Mouse (Mus musculus) urinary bladder, postnatal 25 days (tissue): ENCODE results near the gene Aldh3b1.
"Not testable (repeated sequence)": the region's sequence is repeated elsewhere in the genome, so short reads cannot be mapped to it uniquely, and the experiment has no call there.

Source experiments
- DNase-seq: peaks from one replicate; pipeline ENCODE4 v3.0.0; 2022; ENCODE audit warnings: low spot score

Gene Aldh3b1

GRCm38 (mm10) chr19:3929211-3929941 is at the start of gene Aldh3b1:
Gene Aldh3b1, minus strand, starts transcription at chr19:3929808.
- peak; percentile 72 for DNase-seq

- DNase-seq: no peak
Measured at GRCm38 (mm10) chr19:3975866-3976265, 46.3 kb upstream of the Aldh3b1 start.

DNA sequence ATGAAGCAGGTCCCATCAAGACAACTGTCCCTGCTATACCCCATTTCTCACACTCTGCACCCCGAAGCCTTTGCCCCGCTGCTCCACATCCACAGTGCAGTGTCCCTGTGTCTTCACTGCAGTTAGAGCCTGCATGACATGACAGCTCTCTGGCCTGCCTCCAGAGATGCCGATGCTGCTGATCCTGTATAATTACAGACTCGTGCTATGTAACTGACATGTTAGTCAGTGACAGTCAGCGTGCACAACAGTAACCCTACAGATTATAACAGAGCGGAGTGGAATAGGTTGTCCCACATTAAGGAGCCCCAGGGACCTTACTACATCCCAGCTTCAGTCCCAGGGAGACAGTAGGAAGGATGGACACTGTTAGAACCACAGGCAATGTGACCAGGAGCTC is 45.0 kb upstream of the Aldh3b1 start:
- DNase-seq: not testable (repeated sequence)

- DNase-seq: peak; percentile 65
Measured at GRCm38 (mm10) chr19:3972229-3972628, 42.6 kb upstream of the Aldh3b1 start, which contains the start of gene Aldh3b2. Gene Aldh3b2, plus strand, starts transcription at chr19:3972328.

DNA sequence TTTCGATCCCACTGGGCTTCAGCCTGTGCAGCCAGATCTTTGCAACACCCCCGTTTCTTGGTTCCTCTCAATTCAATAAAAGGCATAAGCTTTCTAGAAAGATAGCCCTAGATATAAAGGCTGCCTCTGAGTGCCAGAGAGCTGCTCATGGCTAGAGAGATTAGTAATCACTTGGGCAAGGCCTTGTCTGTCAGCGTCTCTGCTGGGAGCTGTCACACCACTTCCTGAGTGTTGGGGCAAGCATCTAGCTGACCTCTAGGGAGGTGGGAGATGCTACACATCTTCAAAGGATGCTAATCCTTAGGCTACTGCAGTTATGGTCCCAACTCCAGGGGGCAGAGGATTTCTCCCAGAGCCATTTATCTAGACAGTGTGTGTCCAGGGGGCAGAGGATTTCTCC is 37.6 kb upstream of the Aldh3b1 start:
- DNase-seq: no peak

- no peak for DNase-seq
Measured at GRCm38 (mm10) chr19:3966330-3967075, 36.9 kb upstream of the Aldh3b1 start.

- DNase-seq: no peak
Measured at GRCm38 (mm10) chr19:3964030-3964429, 34.4 kb upstream of the Aldh3b1 start.

DNA sequence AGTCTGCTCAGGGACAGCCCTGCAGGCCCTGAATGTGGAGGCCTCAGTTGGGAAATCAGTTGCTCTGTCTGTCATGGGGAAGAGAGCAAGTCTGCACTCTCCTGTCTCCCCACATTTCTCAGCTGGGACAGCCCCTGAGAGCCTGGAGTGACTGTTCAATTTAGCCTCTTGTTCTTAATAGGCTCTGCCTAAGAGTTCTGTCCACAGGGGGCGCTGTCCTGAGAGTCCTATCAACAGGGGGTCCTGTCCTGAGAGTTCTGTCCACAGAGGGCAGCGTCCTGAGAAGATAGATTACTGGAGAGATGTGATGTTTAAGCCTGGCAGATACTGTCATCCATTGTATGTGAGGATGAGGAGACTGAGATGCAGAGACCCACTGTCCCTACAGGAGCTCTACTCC is 32.9 kb upstream of the Aldh3b1 start:
- no peak for DNase-seq

DNA sequence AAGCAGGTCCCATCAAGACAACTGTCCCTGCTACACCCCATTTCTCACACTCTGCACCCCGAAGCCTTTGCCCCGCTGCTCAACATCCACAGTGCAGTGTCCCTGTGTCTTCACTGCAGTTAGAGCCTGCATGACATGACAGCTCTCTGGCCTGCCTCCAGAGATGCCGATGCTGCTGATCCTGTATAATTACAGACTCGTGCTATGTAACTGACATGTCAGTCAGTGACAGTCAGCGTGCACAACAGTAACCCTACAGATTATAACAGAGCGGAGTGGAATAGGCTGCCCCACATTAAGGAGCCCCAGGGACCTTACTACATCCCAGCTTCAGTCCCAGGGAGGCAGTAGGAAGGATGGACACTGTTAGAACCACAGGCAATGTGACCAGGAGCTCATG is 32.2 kb upstream of the Aldh3b1 start:
- not testable (repeated sequence) for DNase-seq

DNA sequence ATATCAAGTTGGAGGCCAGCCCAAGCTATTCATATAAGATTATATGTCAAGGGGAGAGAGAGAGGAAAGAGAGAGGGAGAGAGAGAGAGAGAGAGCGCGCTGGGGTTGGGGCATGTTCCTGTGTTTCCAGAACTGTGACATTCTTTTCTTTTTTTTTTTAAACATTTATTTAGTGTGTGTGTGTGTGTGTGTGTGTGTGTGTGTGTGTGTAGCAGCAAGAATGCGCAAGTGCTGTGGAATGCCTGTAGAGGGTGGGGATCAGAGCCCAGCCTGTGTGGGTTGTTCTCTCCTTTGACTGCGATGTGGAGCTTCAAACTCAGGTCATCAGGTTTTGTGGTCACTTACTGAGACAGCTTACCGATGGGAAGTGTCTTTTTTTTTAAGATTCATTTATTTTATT is 30.6 kb upstream of the Aldh3b1 start:
- DNase-seq: no peak

- no peak for DNase-seq
Measured at GRCm38 (mm10) chr19:3959030-3959429, 29.4 kb upstream of the Aldh3b1 start.

GRCm38 (mm10) chr19:3958470-3958869 is 28.9 kb upstream of the Aldh3b1 start, which contains the start of gene Aldh3b3:
Gene Aldh3b3, plus strand, starts transcription at chr19:3958645.
- DNase-seq: no peak

GRCm38 (mm10) chr19:3957296-3958036 is 27.9 kb upstream of the Aldh3b1 start:
- DNase-seq: not testable (repeated sequence)

DNA sequence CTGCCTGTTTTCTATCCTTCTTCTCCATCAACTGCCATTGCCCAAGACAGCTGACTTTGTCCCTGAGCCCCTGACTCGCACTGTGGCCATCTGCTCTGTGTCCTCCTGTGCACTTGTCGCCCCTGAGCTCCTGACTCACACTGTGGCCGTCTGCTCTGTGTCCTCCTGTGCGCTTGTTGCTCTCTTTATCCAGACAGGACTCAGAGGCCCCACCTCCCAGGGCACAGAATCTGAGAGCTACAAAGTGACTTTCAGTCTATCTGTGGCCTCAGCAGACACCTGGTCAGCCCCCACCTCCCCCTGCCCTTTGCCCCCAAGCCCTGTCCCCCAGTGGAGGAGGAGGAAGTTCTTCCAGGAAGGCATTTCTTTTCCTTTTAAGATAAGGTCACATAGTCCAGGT is 26.2 kb upstream of the Aldh3b1 start:
- DNase-seq: no peak

DNA sequence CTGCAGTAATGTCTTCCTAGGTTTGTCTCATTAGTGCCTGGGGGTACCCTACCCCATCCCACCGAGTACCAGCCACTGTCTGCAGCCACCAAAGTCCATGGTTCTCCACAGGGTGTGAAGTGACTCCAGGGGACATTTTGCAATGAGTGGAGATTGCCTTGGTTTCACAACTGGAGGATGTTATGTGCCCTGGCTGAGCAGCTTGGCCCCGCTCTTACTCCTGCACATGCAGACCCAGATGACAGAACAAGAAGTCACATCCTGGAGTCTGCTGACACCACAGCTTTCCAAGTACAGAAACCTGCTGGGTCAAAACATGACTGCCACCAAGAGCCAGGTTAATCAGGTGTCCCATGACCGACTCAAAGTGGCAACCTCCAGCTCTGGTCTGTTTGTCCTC is 25.4 kb upstream of the Aldh3b1 start:
- DNase-seq: no peak

GRCm38 (mm10) chr19:3952099-3952498 is 22.5 kb upstream of the Aldh3b1 start:
- DNase-seq: no peak

DNA sequence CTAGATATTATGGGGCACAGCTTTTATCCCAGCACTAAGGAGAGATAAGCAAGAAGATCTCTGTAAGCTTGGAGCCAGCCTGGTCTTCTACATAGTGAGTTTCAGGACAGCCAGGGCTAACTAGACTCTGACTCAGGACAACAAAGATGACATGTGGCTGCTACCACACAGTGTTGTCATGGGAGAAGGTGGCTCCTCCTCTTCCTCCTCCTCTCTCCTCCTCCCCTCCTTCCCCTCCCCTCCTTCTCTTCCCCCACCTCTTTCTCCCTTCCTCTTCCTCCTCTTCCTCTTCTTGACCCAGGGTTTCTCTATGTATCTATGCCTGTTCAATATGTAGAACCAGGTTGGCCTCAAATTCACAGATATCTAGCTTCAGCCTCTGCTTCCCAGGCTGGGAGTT is 21.9 kb upstream of the Aldh3b1 start:
- no peak for DNase-seq

GRCm38 (mm10) chr19:3950331-3950730 is 20.7 kb upstream of the Aldh3b1 start:
- no peak for DNase-seq

GRCm38 (mm10) chr19:3948546-3948945 is 18.9 kb upstream of the Aldh3b1 start:
- no peak for DNase-seq

DNA sequence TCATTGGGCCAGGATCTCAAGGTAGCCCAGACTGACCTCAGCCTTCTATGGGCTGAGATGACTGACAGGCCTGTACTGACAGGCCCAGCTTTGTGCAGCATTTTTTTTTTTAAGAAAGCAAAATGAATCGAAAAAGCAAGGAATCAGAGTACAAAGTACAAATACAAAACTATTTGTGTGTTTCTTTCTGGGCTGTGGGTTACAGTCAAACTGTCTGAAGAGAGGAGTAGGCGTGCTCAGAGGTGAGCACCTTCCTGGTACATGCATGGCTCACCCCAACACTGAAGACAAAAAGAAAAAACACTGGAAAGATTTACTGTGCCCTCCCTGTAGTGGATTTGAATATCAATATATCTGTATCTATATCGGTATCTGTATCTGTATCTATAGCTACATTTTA is 18.2 kb upstream of the Aldh3b1 start:
- no peak for DNase-seq

DNA sequence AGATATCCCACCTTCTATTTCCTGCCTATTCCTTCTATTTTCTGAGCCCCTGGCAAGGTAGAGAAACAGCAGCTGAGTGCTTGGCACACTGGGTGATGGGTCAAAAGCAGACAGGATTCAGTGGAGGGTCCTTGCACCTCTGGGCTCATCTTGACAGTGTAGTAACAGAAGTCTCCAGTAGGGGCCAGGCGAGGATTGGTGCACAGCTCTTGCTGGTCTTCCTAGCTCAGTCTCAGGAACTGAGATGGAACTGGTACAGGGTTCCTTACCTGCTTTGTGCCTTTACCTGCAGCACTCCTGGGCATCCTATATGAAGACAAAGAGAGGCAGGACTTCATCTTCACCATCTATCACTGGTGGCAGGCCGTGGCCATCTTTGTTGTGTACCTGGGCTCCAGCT is 17.1 kb upstream of the Aldh3b1 start:
- peak; percentile 68 for DNase-seq

- no peak for DNase-seq
Measured at GRCm38 (mm10) chr19:3945872-3946564, 16.4 kb upstream of the Aldh3b1 start.
